Mouse (Mus musculus) cerebellum, adult 2 months (tissue): ENCODE measurements around the gene Wdr93.

Experiments
- CTCF ChIP-seq: fragments of 200-500 bp; IDR thresholded peaks from 2 replicates; pipeline ENCODE4 v1.5.1; 2011; ENCODE audit warnings: low read depth, mild to moderate bottlenecking, control low read depth, low read length, moderate library complexity, borderline replicate concordance; ENCODE audit not compliant: insufficient read depth
- POLR2A ChIP-seq: fragments of 200-500 bp; IDR thresholded peaks from 2 replicates; pipeline ENCODE4 v1.6.1; 2011; ENCODE audit warnings: low read length, control low read depth, borderline replicate concordance; ENCODE audit not compliant: insufficient read depth

GRCm38 (mm10) chr7:79759766-79760165 lies 16.8 kb downstream of the Wdr93 start:
- no peak for TF ChIP-seq POLR2A
- TF ChIP-seq CTCF, result no peak
